8 mouse cellular contexts compared by ENCODE assay signal in genomic region chr7:142460636-142461077, GRCm38 (mm10). TPM values are rescaled to one million over a fixed set of nuclear protein-coding genes. Genes with fewer than 3 reads are reported as not detected.
DNase-seq lines count a peak whose midpoint lies in the region; ATAC-seq and TF ChIP-seq lines count a peak whose summit lies in the region.

Gene Lsp1 (plus strand): TSS chr7:142460809.

- no peaks in the 10 kb centered on the region for H3K36me3 ChIP-seq in lung, embryonic 15.5 days
- peaks cover 6% of the 10 kb centered on the region for H3K36me3 ChIP-seq in heart, adult 2 months (ENCODE audit: control insufficient read depth, insufficient read depth, low read length)
- H3K36me3 ChIP-seq in liver, embryonic 11.5 days (ENCODE audit: control insufficient read depth, insufficient read depth, low read length), result no peaks in the 10 kb centered on the region

- 90% methylated on average over 7 of the region's 7 CpGs for WGBS in lung, embryonic 15.5 days
- WGBS in heart, adult 2 months, result 91% methylated on average over 7 of the region's 7 CpGs
- WGBS in liver, embryonic 11.5 days, result 79% methylated on average over 7 of the region's 7 CpGs

- peak within 1 kb of the TSS; percentile 93 for H3K27ac ChIP-seq in lung, embryonic 15.5 days
- peak within 1 kb of the TSS; percentile 65 for H3K27ac ChIP-seq in heart, adult 2 months
- no peak within 1 kb of the TSS; the same call in 1 of the 2 replicates for H3K27ac ChIP-seq in liver, embryonic 11.5 days (ENCODE audit: low read depth, low read length)

- no peaks in the 10 kb centered on the region for H3K9me3 ChIP-seq in lung, embryonic 15.5 days
- no peaks in the 10 kb centered on the region for H3K9me3 ChIP-seq in liver, embryonic 11.5 days (ENCODE audit: control insufficient read depth, low read length)

- intact Hi-C loops in heart, adult 2 months (cut with DNase I), result no loop called here

- no peak for DNase-seq in lung, postnatal 10 days
- no peak for DNase-seq in adrenal gland, postnatal 36 days
- peak; percentile 22 to 41 for DNase-seq in heart, adult 2 months
- no peak for DNase-seq in liver, embryonic 11.5 days (ENCODE audit: low spot score)
- peak; percentile 60 for DNase-seq in thymus, postnatal 25 days
- no peak for DNase-seq in layer of hippocampus, adult 11-12 months (ENCODE audit: low spot score)
- no peak for DNase-seq in right cerebral cortex, postnatal 4 days

- TF ChIP-seq POLR2A in heart, adult 2 months (IDR thresholded peaks at IDR 0.05; ENCODE audit: insufficient read depth, low read depth, low read length), result no peak

- ATAC-seq in lung, embryonic 15.5 days (ENCODE audit: borderline replicate concordance, extremely low read depth, low FRiP score, low TSS enrichment), result no peak
- ATAC-seq in liver, embryonic 11.5 days (replicated peaks; ENCODE audit: low FRiP score), result no peak

- TF ChIP-seq CTCF in heart, adult 2 months (IDR thresholded peaks at IDR 0.05), result no peak

- H3K4me2 ChIP-seq in lung, embryonic 15.5 days, result no peak within 1 kb of the TSS
- H3K4me2 ChIP-seq in liver, embryonic 11.5 days, result no peak within 1 kb of the TSS

- no peaks in the 10 kb centered on the region for H3K27me3 ChIP-seq in lung, embryonic 15.5 days
- H3K27me3 ChIP-seq in heart, adult 2 months (ENCODE audit: control insufficient read depth, insufficient read depth, low read length), result no peaks in the 10 kb centered on the region
- no peaks in the 10 kb centered on the region for H3K27me3 ChIP-seq in liver, embryonic 11.5 days (replicated peaks; ENCODE audit: control insufficient read depth, insufficient read depth, low read length)

- peaks cover 46% of the 10 kb centered on the region for H3K4me1 ChIP-seq in lung, embryonic 15.5 days
- H3K4me1 ChIP-seq in heart, adult 2 months (ENCODE audit: control insufficient read depth, insufficient read depth, low read length), result peaks cover 18% of the 10 kb centered on the region
- H3K4me1 ChIP-seq in liver, embryonic 11.5 days (replicated peaks; ENCODE audit: control insufficient read depth, insufficient read depth, low read length), result peaks cover 18% of the 10 kb centered on the region

- no peak within 1 kb of the TSS for H3K9ac ChIP-seq in lung, embryonic 15.5 days
- H3K9ac ChIP-seq in heart, adult 2 months (ENCODE audit: low read depth, low read length), result no peak within 1 kb of the TSS
- no peak within 1 kb of the TSS for H3K9ac ChIP-seq in liver, embryonic 11.5 days (ENCODE audit: low read depth, low read length)

- no peaks in the 10 kb centered on the region for H3K79me2 ChIP-seq in heart, adult 2 months (replicated peaks; ENCODE audit: control insufficient read depth, insufficient read depth, low read length)

- no peak for TF ChIP-seq EP300 in heart, adult 2 months (IDR thresholded peaks at IDR 0.05; ENCODE audit: insufficient read depth, low read depth, low read length)

- H3K4me3 ChIP-seq in lung, embryonic 15.5 days, result no peak within 1 kb of the TSS
- H3K4me3 ChIP-seq in heart, adult 2 months, result no peak within 1 kb of the TSS
- 0 out of 2 replicates have a peak within 1 kb of the TSS, but pooled peaks have one; percentile 2 for H3K4me3 ChIP-seq in liver, embryonic 11.5 days (ENCODE audit: low read depth, low read length)

RNA-seq across cellular contexts. Expression of gene Lsp1, which starts in this region (rescaled TPM):
- polyA plus RNA-seq in lung, embryonic 15.5 days (2015; fragmentation: Nextera tagmentation; extraction: Ambion mirVana), result 125 and 130 TPM in 2 replicates
- 10 to 100 TPM; 16.8 to 23.1 TPM for total RNA-seq in adrenal gland, postnatal 36 days (2021)
- total RNA-seq in heart, adult 2 months (2021), result 10 to 100 TPM; 28.4 to 35.0 TPM
- polyA plus RNA-seq in heart, adult 2 months (2012; rRNA removed), result 96.6 and 107 TPM in 2 replicates
- 19.2 and 20.7 TPM in 2 replicates for polyA plus RNA-seq in liver, embryonic 11.5 days (2014; fragmentation: Nextera tagmentation; extraction: Ambion mirVana)

Comparison
In these comparisons a context has a peak if more than half of its experiments do, and no peak if none do; other contexts are left out.
1. DNase-seq: peak in heart, adult 2 months (2 of 2) and thymus, postnatal 25 days (single experiment); none in lung, postnatal 10 days (single experiment), adrenal gland, postnatal 36 days (0 of 2), liver, embryonic 11.5 days (single experiment), layer of hippocampus, adult 11-12 months (single experiment) and right cerebral cortex, postnatal 4 days (single experiment).